Mouse (Mus musculus) left cerebral cortex, adult 9 months (tissue): ENCODE data around the gene Gm4141.
"Not testable (repeated sequence)": the region's sequence is repeated elsewhere in the genome, so short reads cannot be mapped to it uniquely, and the experiment has no call there.

Experiments
- DNase-seq, 2 experiments: peaks; one replicate each; pipeline ENCODE4 v3.0.0; 2022; ENCODE audit warnings: low spot score in 2 of 2

Gene Gm4141

DNA sequence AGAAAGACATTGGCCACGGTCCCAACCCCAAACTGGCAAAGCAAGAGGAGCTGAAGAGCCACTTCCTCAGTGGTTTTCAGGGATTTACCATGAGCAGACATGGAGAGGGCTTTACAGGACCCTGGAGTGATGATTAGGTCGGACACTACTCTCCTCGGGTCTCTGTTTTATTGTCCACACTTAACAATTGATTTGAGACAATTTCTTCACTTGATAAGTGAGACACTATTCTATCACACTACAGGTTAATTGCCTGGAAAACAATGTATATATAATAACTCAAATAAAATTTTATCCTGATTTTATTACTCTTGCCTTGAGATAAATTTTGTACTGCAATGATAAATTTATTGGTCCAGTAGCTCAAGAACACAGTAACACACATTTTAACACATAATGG lies at the start of gene Gm4141:
Gene Gm4141 (minus strand): TSS at position 101 of the 400 bp plus-strand sequence.
- DNase-seq = not testable (repeated sequence)

DNA sequence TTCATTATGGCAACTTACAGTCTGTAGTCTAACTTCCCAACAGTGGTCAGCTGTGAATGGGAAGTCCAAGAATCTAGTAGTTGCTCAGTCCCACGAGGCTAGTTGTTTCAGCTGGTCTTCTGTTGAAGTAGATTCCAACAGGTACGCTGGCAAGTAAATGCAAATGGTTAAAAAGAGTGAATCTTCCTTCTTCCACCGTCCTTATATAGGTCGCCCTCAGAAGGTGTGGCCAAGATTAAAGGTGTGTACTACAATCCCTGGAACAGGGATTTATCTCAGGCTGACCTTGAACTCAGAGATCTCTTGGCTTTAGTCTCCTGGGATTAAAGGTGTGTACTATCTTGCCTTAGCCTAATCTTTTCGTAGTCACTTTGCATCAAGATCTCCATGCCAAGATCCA lies 22.9 kb upstream of the Gm4141 start, which contains the start of gene Gm4513:
Gene Gm4513 (minus strand): TSS at position 101 of the 400 bp plus-strand sequence.
- DNase-seq = not testable (repeated sequence)

DNA sequence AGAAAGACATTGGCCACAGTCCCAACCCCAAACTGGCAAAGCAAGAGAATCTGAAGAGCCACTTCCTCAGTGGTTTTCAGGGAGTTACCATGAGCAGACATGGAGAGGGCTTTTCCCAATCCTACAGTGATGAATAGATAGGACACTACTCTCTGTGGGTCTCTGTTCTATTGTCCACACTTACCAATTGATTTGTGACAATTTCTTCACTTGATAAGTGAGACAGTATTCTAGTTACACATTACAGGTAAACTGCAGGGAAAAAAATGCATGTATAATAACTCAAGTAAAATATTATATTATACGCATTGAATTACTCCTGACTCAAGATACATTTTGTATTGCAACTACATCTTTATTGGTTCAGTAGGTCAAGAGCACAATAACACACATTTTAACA lies 30.4 kb downstream of the Gm4141 start, which contains the start of gene Gm5726:
Gene Gm5726 (minus strand): TSS at position 101 of the 400 bp plus-strand sequence.
- not testable (repeated sequence) for DNase-seq

DNA sequence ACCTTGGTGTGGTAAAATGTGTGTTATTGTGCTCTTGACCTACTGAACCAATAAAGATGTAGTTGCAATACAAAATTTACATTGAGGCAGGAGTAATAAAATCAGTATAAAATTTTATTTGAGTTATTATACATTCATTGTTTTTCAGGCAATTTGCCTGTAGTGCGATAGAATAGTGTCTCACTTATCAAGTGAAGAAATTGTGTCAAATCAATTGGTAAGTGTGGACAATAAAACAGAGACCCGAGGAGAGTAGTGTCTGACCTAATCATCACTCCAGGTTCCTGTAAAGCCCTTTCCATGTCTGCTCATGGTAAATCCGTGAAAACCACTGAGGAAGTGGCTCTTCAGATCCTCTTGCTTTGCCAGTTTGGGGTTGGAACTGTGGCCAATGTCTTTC lies 42.5 kb downstream of the Gm4141 start, which contains the start of gene Vmn1r104:
Gene Vmn1r104 (plus strand): TSS at position 301 of the 400 bp plus-strand sequence.
- DNase-seq = not testable (repeated sequence)
